Mouse (Mus musculus) myocyte (in vitro differentiated cells): Measurements from ENCODE around the gene Gm572.

Experiments used
- E2F4 ChIP-seq: IDR thresholded peaks from one replicate; pipeline ENCODE4 v1.6.1; 2011; ENCODE audit warnings: mild to moderate bottlenecking, control low read depth, moderate library complexity; ENCODE audit not compliant: insufficient read depth
- POLR2A ChIP-seq: IDR thresholded peaks from one replicate; pipeline ENCODE4 v1.6.1; 2011; ENCODE audit warnings: low read depth, mild to moderate bottlenecking, control low read depth, moderate library complexity; ENCODE audit not compliant: insufficient read length
- POLR2AphosphoS2 ChIP-seq: IDR thresholded peaks from one replicate; pipeline ENCODE4 v1.6.1; 2011; ENCODE audit warnings: low read depth, control low read depth; ENCODE audit not compliant: insufficient read length
- TCF12 ChIP-seq: IDR thresholded peaks from one replicate; pipeline ENCODE4 v1.6.1; 2011; ENCODE audit warnings: mild to moderate bottlenecking, control low read depth; ENCODE audit not compliant: poor library complexity, insufficient read depth, severe bottlenecking

GRCm38 (mm10) chr4:148619805-148620204, 23.3 kb upstream of the Gm572 start:
- TF ChIP-seq POLR2A (no peak), POLR2AphosphoS2 (no peak), TCF12 (no peak), E2F4 (no peak)
